Mouse (Mus musculus) midbrain, embryonic 12.5 days (tissue): ENCODE measurements around the gene Rcn3. TPM values are rescaled to one million over a fixed set of nuclear protein-coding genes. Genes with fewer than 3 reads are reported as not detected.
A peak's percentile ranks its signal among the peaks of the same experiment; 100 is the strongest.

ENCODE experiments used
- ATAC-seq: fragments of 200-750 bp; cut with Nextera tagmentation; 2 replicates; pipeline ENCODE4 v1.8.0; 2017; ENCODE audit warnings: low read depth, moderate TSS enrichment, moderate library complexity; ENCODE audit not compliant: low FRiP score
- H3K27ac ChIP-seq: fragments of 300-500 bp; sonication (generic); replicated peaks from 2 replicates; pipeline ENCODE4 v1.5.1; 2016; ENCODE audit warnings: mild to moderate bottlenecking
- H3K27me3 ChIP-seq: fragments of 300-500 bp; sonication (generic); 2 replicates; pipeline ENCODE4 v1.6.1; 2016; ENCODE audit warnings: mild to moderate bottlenecking
- H3K36me3 ChIP-seq: fragments of 300-500 bp; sonication (generic); 2 replicates; pipeline ENCODE4 v1.6.1; 2016
- H3K4me1 ChIP-seq: fragments of 300-500 bp; sonication (generic); 2 replicates; pipeline ENCODE4 v1.6.1; 2016
- H3K4me2 ChIP-seq: fragments of 300-500 bp; sonication (generic); replicated peaks from 2 replicates; pipeline ENCODE4 v1.6.1; 2016; ENCODE audit warnings: mild to moderate bottlenecking, moderate library complexity
- H3K4me3 ChIP-seq: fragments of 300-500 bp; sonication (generic); 2 replicates; pipeline ENCODE4 v1.5.1; 2016; ENCODE audit warnings: mild to moderate bottlenecking
- H3K9ac ChIP-seq: fragments of 300-500 bp; sonication (generic); replicated peaks from 2 replicates; pipeline ENCODE4 v1.6.1; 2016; ENCODE audit warnings: mild to moderate bottlenecking, moderate library complexity
- H3K9me3 ChIP-seq: fragments of 300-500 bp; sonication (generic); 2 replicates; pipeline ENCODE4 v1.6.1; 2016; ENCODE audit warnings: mild to moderate bottlenecking
- WGBS: fragments of 180-500 bp; shearing (Covaris S2); methylation state at CpG from one replicate; pipeline ENCODE4 v1.1.7; 2016; 5-methylcytosine and 5-hydroxymethylcytosine counted together
- polyA plus RNA-seq: library from polyadenylated mRNA; unstranded; fragments of >200 nt; fragmentation: Nextera tagmentation; extraction: Ambion mirVana; gene quantifications from 2 replicates; pipeline ENCODE4 v1.2.1, GENCODE M21; 2016

Rcn3 gene
- polyA plus RNA-seq, 1 experiment from 2014 or later: 151 TPM

- Histone ChIP-seq H3K9me3 (no peaks in the 10 kb centered on the region), H3K36me3 (peaks cover 4% of the 10 kb centered on the region; the same call in 1 of the 2 replicates), H3K27me3 (peaks cover 14% of the 10 kb centered on the region; the same call in 1 of the 2 replicates), H3K9ac (no peak overlapping the region), H3K4me1 (peaks cover 10% of the 10 kb centered on the region), H3K27ac (no peak overlapping the region; the same call in 1 of the 2 replicates), H3K4me3 (no peak overlapping the region), H3K4me2 (no peak overlapping the region)
- 69% methylated on average over 12 of the region's 12 CpGs for WGBS
- no peak for ATAC-seq
These were observed 951 bp upstream of the Rcn3 start for GRCm38 (mm10) chr7:45092828-45093515.

- peak; percentile 55 for ATAC-seq
- Histone ChIP-seq H3K36me3 (peaks cover 12% of the 10 kb centered on the region), H3K9ac (peak overlapping the region; percentile 58), H3K9me3 (no peaks in the 10 kb centered on the region), H3K4me3 (peak overlapping the region; percentile 50), H3K4me2 (peak overlapping the region; percentile 74), H3K27me3 (peaks cover 14% of the 10 kb centered on the region; the same call in 1 of the 2 replicates), H3K27ac (no peak overlapping the region), H3K4me1 (peaks cover 10% of the 10 kb centered on the region)
- 15% methylated on average over 35 of the region's 35 CpGs for WGBS
These were observed 725 bp downstream of the Rcn3 start for GRCm38 (mm10) chr7:45091001-45091990.

- no peak for ATAC-seq
- H3K4me2 ChIP-seq: 0 out of 2 replicates have a peak overlapping the region, but pooled peaks have one; percentile 74
These were observed 1.6 kb downstream of the Rcn3 start for GRCm38 (mm10) chr7:45090251-45090977.

GRCm38 (mm10) chr7:45088597-45088996, 3.4 kb downstream of the Rcn3 start:
- no peak overlapping the region for H3K4me3 ChIP-seq
- H3K4me2 ChIP-seq: no peak overlapping the region
- peaks cover 14% of the 10 kb centered on the region; the same call in 1 of the 2 replicates for H3K27me3 ChIP-seq
- peaks cover 10% of the 10 kb centered on the region for H3K4me1 ChIP-seq
- H3K9me3 ChIP-seq: no peaks in the 10 kb centered on the region
- H3K27ac ChIP-seq: no peak overlapping the region
- H3K36me3 ChIP-seq: peaks cover 26% of the 10 kb centered on the region
- ATAC-seq: no peak
- WGBS: 93% methylated on average over 17 of the region's 17 CpGs
- no peak overlapping the region for H3K9ac ChIP-seq

More at GRCm38 (mm10) chr7:45090251-45090977, 1.6 kb downstream of the Rcn3 start:
- peaks cover 14% of the 10 kb centered on the region; the same call in 1 of the 2 replicates for H3K27me3 ChIP-seq
- no peak overlapping the region for H3K9ac ChIP-seq
- H3K27ac ChIP-seq: no peak overlapping the region
- peaks cover 19% of the 10 kb centered on the region for H3K36me3 ChIP-seq
- no peaks in the 10 kb centered on the region for H3K9me3 ChIP-seq
- H3K4me3 ChIP-seq: no peak overlapping the region
- H3K4me1 ChIP-seq: peaks cover 10% of the 10 kb centered on the region
- WGBS: 83% methylated on average over 13 of the region's 13 CpGs

GRCm38 (mm10) chr7:45086084-45086483, 5.9 kb downstream of the Rcn3 start:
- Histone ChIP-seq H3K9ac (no peak overlapping the region), H3K4me3 (no peak overlapping the region), H3K27me3 (0 out of 2 replicates have a peak, but pooled peaks cover 1% of the 10 kb centered on the region), H3K36me3 (peaks cover 35% of the 10 kb centered on the region), H3K4me2 (no peak overlapping the region), H3K9me3 (no peaks in the 10 kb centered on the region), H3K27ac (no peak overlapping the region), H3K4me1 (peaks cover 2% of the 10 kb centered on the region)
- 80% methylated on average over 4 of the region's 4 CpGs for WGBS
- no peak for ATAC-seq

GRCm38 (mm10) chr7:45083300-45083890, 8.6 kb downstream of the Rcn3 start:
- no peaks in the 10 kb centered on the region for H3K9me3 ChIP-seq
- no peak overlapping the region for H3K9ac ChIP-seq
- H3K4me3 ChIP-seq: no peak overlapping the region
- no peak overlapping the region for H3K4me2 ChIP-seq
- ATAC-seq: no peak
- peaks cover 33% of the 10 kb centered on the region for H3K36me3 ChIP-seq
- no peak overlapping the region; the same call in 1 of the 2 replicates for H3K27ac ChIP-seq
- no peaks in the 10 kb centered on the region for H3K4me1 ChIP-seq
- WGBS: 83% methylated on average over 22 of the region's 22 CpGs
- H3K27me3 ChIP-seq: no peaks in the 10 kb centered on the region

GRCm38 (mm10) chr7:45082401-45083299, 9.4 kb downstream of the Rcn3 start:
- WGBS: 76% methylated on average over 25 of the region's 25 CpGs
- H3K9me3 ChIP-seq: no peaks in the 10 kb centered on the region
- no peak overlapping the region for H3K9ac ChIP-seq
- no peaks in the 10 kb centered on the region for H3K27me3 ChIP-seq
- ATAC-seq: no peak
- H3K4me2 ChIP-seq: no peak overlapping the region
- H3K36me3 ChIP-seq: peaks cover 34% of the 10 kb centered on the region
- no peak overlapping the region; the same call in 1 of the 2 replicates for H3K27ac ChIP-seq
- H3K4me3 ChIP-seq: no peak overlapping the region
- no peaks in the 10 kb centered on the region for H3K4me1 ChIP-seq

- H3K27me3 ChIP-seq: no peaks in the 10 kb centered on the region
- no peak overlapping the region for H3K4me3 ChIP-seq
- 44% methylated on average over 5 of the region's 5 CpGs for WGBS
- H3K27ac ChIP-seq: no peak overlapping the region
- H3K4me1 ChIP-seq: no peaks in the 10 kb centered on the region
- no peak for ATAC-seq
- H3K9ac ChIP-seq: no peak overlapping the region
- H3K36me3 ChIP-seq: peaks cover 39% of the 10 kb centered on the region
- no peaks in the 10 kb centered on the region for H3K9me3 ChIP-seq
- no peak overlapping the region for H3K4me2 ChIP-seq
These were observed 11.0 kb downstream of the Rcn3 start for GRCm38 (mm10) chr7:45081016-45081415.

GRCm38 (mm10) chr7:45079856-45080255, 12.2 kb downstream of the Rcn3 start:
- Histone ChIP-seq H3K4me1 (no peaks in the 10 kb centered on the region), H3K27me3 (no peaks in the 10 kb centered on the region), H3K9ac (no peak overlapping the region), H3K27ac (no peak overlapping the region), H3K36me3 (peaks cover 44% of the 10 kb centered on the region), H3K4me2 (no peak overlapping the region), H3K4me3 (no peak overlapping the region), H3K9me3 (no peaks in the 10 kb centered on the region)
- ATAC-seq: peak; percentile 42
- WGBS: under 1% methylated on average over 10 of the region's 10 CpGs

GRCm38 (mm10) chr7:45078513-45078912, 13.5 kb downstream of the Rcn3 start:
- H3K36me3 ChIP-seq: peaks cover 44% of the 10 kb centered on the region
- H3K9ac ChIP-seq: no peak overlapping the region
- H3K4me3 ChIP-seq: no peak overlapping the region
- H3K4me1 ChIP-seq: no peaks in the 10 kb centered on the region
- H3K27me3 ChIP-seq: no peaks in the 10 kb centered on the region
- 40% methylated on average over 9 of the region's 9 CpGs for WGBS
- H3K9me3 ChIP-seq: no peaks in the 10 kb centered on the region
- no peak overlapping the region for H3K4me2 ChIP-seq
- no peak overlapping the region for H3K27ac ChIP-seq
- ATAC-seq: 0 out of 2 replicates have a peak, but pooled peaks have one; percentile 16
